Mouse (Mus musculus): ENCODE measurements around the gene Mettl3. TPM values are rescaled to one million over a fixed set of nuclear protein-coding genes. Genes with fewer than 3 reads are reported as not detected.
A peak's percentile ranks its signal among the peaks of the same experiment; 100 is the strongest.

Mettl3 gene
- polyA plus RNA-seq, 1 experiment, result 30.5 TPM

GRCm38 (mm10) chr14:52327910-52328812 is 23.2 kb upstream of the Mettl3 start, which contains the start of gene Sall2:
Sall2 (minus strand) TSS chr14:52328762.
- Histone ChIP-seq H3K36me3 (ENCODE audit: control insufficient read depth, insufficient read depth) (no peaks in the 10 kb centered on the region), H3K27me3 (ENCODE audit: control insufficient read depth, insufficient read depth, insufficient read length) (peaks cover 44% of the 10 kb centered on the region)
- TF ChIP-seq POLR2A (IDR thresholded peaks at IDR 0.05; ENCODE audit: insufficient read length, low read depth) (no peak), E2F4 (IDR thresholded peaks at IDR 0.05; ENCODE audit: insufficient read depth) (no peak), MYOD1 (IDR thresholded peaks at IDR 0.05; ENCODE audit: control insufficient read depth in 1 of 3, insufficient read length in 2 of 3, low read depth in 2 of 3) (no peak), TCF12 (IDR thresholded peaks at IDR 0.05; ENCODE audit: insufficient read depth, poor library complexity, severe bottlenecking) (no peak), USF1 (IDR thresholded peaks at IDR 0.05; ENCODE audit: low read depth) (no peak), SRF (IDR thresholded peaks at IDR 0.05; ENCODE audit: control insufficient read depth, insufficient read length, low read depth) (no peak), CEBPB (IDR thresholded peaks at IDR 0.05; ENCODE audit: insufficient read depth, poor library complexity, severe bottlenecking) (no peak), TCF3 (IDR thresholded peaks at IDR 0.05; ENCODE audit: insufficient read length, low read depth) (no peak), POLR2AphosphoS2 (IDR thresholded peaks at IDR 0.05; ENCODE audit: insufficient read length, low read depth) (no peak), MAX (IDR thresholded peaks at IDR 0.05; ENCODE audit: low read depth) (no peak), REST (IDR thresholded peaks at IDR 0.05; ENCODE audit: insufficient read depth, insufficient read length) (no peak), MYOG (IDR thresholded peaks at IDR 0.05; ENCODE audit: control insufficient read depth in 1 of 3, insufficient read depth in 1 of 3, insufficient read length in 2 of 3, low read depth in 2 of 3) (no peak)

DNA sequence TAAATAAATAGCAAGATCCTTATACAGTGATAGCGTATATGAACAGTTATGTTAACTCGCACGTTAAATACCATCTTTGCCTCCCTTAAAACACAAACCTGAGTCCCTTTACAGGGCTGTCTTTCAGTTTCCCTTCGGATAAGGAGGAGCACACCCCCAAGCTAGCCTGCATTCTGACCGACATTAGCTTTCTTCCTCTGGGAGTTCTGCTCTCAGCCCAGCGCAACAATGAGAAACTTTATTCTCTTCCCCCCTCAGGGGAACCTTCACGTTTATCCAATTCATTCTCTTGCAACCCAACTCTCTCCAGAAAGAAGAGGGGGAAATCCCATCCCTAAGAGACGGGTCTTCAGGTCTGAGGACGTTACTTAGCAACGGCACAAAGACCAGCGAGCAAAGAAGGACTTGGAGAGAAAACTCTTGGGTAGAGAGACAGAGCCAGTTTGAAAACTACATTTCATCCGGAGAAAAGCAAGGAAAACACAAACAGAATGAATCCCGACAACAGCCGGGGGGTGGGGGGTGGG is 22.5 kb upstream of the Mettl3 start:
- H3K27me3 ChIP-seq (ENCODE audit: control insufficient read depth, insufficient read depth, insufficient read length), result peaks cover 47% of the 10 kb centered on the region
- H3ac ChIP-seq (ENCODE audit: control insufficient read depth, insufficient read length), result no peak overlapping the region
- no peak overlapping the region for H3K4me3 ChIP-seq
- TF ChIP-seq CEBPB (IDR thresholded peaks at IDR 0.05; ENCODE audit: insufficient read depth, poor library complexity, severe bottlenecking) (no peak), MAX (IDR thresholded peaks at IDR 0.05; ENCODE audit: low read depth) (no peak), REST (IDR thresholded peaks at IDR 0.05; ENCODE audit: insufficient read depth, insufficient read length) (no peak), MYOG (IDR thresholded peaks at IDR 0.05; ENCODE audit: control insufficient read depth in 1 of 3, insufficient read depth in 1 of 3, insufficient read length in 2 of 3, low read depth in 2 of 3) (no peak), USF1 (IDR thresholded peaks at IDR 0.05; ENCODE audit: low read depth) (no peak), E2F4 (IDR thresholded peaks at IDR 0.05; ENCODE audit: insufficient read depth) (no peak), SRF (IDR thresholded peaks at IDR 0.05; ENCODE audit: control insufficient read depth, insufficient read length, low read depth) (no peak), TCF3 (IDR thresholded peaks at IDR 0.05; ENCODE audit: insufficient read length, low read depth) (no peak), POLR2AphosphoS2 (IDR thresholded peaks at IDR 0.05; ENCODE audit: insufficient read length, low read depth) (no peak), TCF12 (IDR thresholded peaks at IDR 0.05; ENCODE audit: insufficient read depth, poor library complexity, severe bottlenecking) (no peak), MYOD1 (IDR thresholded peaks at IDR 0.05; ENCODE audit: control insufficient read depth in 1 of 3, insufficient read length in 2 of 3, low read depth in 2 of 3) (no peak), POLR2A (IDR thresholded peaks at IDR 0.05; ENCODE audit: insufficient read length, low read depth) (no peak)
- no peaks in the 10 kb centered on the region for H3K79me2 ChIP-seq (ENCODE audit: control insufficient read depth, insufficient read depth)
- H3K4me2 ChIP-seq (ENCODE audit: low read depth), result no peak overlapping the region
- no peaks in the 10 kb centered on the region for H3K36me3 ChIP-seq (ENCODE audit: control insufficient read depth, insufficient read depth)

More at GRCm38 (mm10) chr14:52327910-52328812, 23.2 kb upstream of the Mettl3 start, which contains the start of gene Sall2:
- H3ac ChIP-seq (ENCODE audit: control insufficient read depth, insufficient read length), result no peak within 1 kb of the TSS
- no peak within 1 kb of the TSS for H3K4me3 ChIP-seq
- H3K4me2 ChIP-seq (ENCODE audit: low read depth), result no peak within 1 kb of the TSS
- no peaks in the 10 kb centered on the region for H3K79me2 ChIP-seq (ENCODE audit: control insufficient read depth, insufficient read depth)

DNA sequence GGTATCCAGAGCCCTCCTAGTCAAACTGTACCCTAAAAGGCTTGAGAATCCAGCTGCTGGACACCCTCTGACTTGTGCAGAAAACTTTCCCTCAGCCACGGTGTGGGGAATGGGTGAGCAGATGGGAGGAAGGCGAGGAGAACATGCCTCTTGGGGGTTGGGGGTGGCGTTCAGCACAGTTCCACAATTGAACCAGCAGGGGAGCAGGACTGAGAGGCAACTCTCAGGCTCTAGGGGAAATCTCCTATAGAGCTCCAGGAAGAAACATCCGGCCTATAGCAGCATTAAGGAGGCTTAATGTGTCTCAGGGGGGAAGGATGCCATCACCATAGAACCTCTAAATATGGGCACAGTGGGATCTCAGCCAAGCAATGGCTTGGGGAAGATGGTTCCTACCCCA is 21.0 kb upstream of the Mettl3 start:
- Histone ChIP-seq H3K4me3 (no peak overlapping the region), H3K79me2 (ENCODE audit: control insufficient read depth, insufficient read depth) (no peaks in the 10 kb centered on the region), H3K36me3 (ENCODE audit: control insufficient read depth, insufficient read depth) (no peaks in the 10 kb centered on the region), H3ac (ENCODE audit: control insufficient read depth, insufficient read length) (no peak overlapping the region), H3K4me2 (ENCODE audit: low read depth) (no peak overlapping the region), H3K27me3 (ENCODE audit: control insufficient read depth, insufficient read depth, insufficient read length) (peaks cover 44% of the 10 kb centered on the region)
- TF ChIP-seq MYOG (IDR thresholded peaks at IDR 0.05; ENCODE audit: control insufficient read depth in 1 of 3, insufficient read depth in 1 of 3, insufficient read length in 2 of 3, low read depth in 2 of 3), result no peak
- no peak for TF ChIP-seq MYOD1 (IDR thresholded peaks at IDR 0.05; ENCODE audit: control insufficient read depth in 1 of 3, insufficient read length in 2 of 3, low read depth in 2 of 3)
- TF ChIP-seq POLR2AphosphoS2 (IDR thresholded peaks at IDR 0.05; ENCODE audit: insufficient read length, low read depth), result no peak
- no peak for TF ChIP-seq REST (IDR thresholded peaks at IDR 0.05; ENCODE audit: insufficient read depth, insufficient read length)
- no peak for TF ChIP-seq CEBPB (IDR thresholded peaks at IDR 0.05; ENCODE audit: insufficient read depth, poor library complexity, severe bottlenecking)
- TF ChIP-seq TCF3 (IDR thresholded peaks at IDR 0.05; ENCODE audit: insufficient read length, low read depth), result no peak

DNA sequence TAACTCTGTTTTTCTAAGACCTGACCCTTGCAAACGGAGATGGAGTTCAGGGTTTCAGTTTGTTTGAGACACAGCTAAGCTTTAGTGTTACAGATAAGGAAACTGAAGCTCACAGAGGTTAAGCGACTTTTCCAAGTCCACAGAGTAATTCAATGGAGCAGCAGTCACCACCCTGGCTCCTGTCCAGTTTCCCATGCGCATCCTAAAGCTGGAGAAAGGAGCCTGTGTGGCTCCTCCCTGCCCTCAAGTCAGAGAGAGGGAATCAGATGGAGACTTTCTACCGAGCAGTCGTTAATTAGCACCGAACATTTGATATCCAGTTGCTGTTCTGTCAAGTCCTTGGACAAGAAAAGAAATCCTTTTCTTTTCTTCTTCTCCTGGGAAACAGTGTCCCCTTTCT is 14.4 kb upstream of the Mettl3 start:
- no peaks in the 10 kb centered on the region for H3K79me2 ChIP-seq (ENCODE audit: control insufficient read depth, insufficient read depth)
- H3K27me3 ChIP-seq (ENCODE audit: control insufficient read depth, insufficient read depth, insufficient read length), result peaks cover 19% of the 10 kb centered on the region
- H3K4me3 ChIP-seq, result no peak overlapping the region
- no peak overlapping the region for H3ac ChIP-seq (ENCODE audit: control insufficient read depth, insufficient read length)
- H3K4me2 ChIP-seq (ENCODE audit: low read depth), result peak overlapping the region; percentile 12
- TF ChIP-seq MYOD1 (IDR thresholded peaks at IDR 0.05; ENCODE audit: control insufficient read depth in 1 of 3, insufficient read length in 2 of 3, low read depth in 2 of 3) (no peak), TCF3 (IDR thresholded peaks at IDR 0.05; ENCODE audit: insufficient read length, low read depth) (no peak), USF1 (IDR thresholded peaks at IDR 0.05; ENCODE audit: low read depth) (no peak), TCF12 (IDR thresholded peaks at IDR 0.05; ENCODE audit: insufficient read depth, poor library complexity, severe bottlenecking) (no peak), SRF (IDR thresholded peaks at IDR 0.05; ENCODE audit: control insufficient read depth, insufficient read length, low read depth) (no peak), REST (IDR thresholded peaks at IDR 0.05; ENCODE audit: insufficient read depth, insufficient read length) (no peak), MYOG (IDR thresholded peaks at IDR 0.05; ENCODE audit: control insufficient read depth in 1 of 3, insufficient read depth in 1 of 3, insufficient read length in 2 of 3, low read depth in 2 of 3) (no peak), POLR2A (IDR thresholded peaks at IDR 0.05; ENCODE audit: insufficient read length, low read depth) (no peak), CEBPB (IDR thresholded peaks at IDR 0.05; ENCODE audit: insufficient read depth, poor library complexity, severe bottlenecking) (no peak), POLR2AphosphoS2 (IDR thresholded peaks at IDR 0.05; ENCODE audit: insufficient read length, low read depth) (no peak), MAX (IDR thresholded peaks at IDR 0.05; ENCODE audit: low read depth) (no peak), E2F4 (IDR thresholded peaks at IDR 0.05; ENCODE audit: insufficient read depth) (no peak)
- H3K36me3 ChIP-seq (ENCODE audit: control insufficient read depth, insufficient read depth), result no peaks in the 10 kb centered on the region
